Comparison of ENCODE assay signal across 29 mouse cellular contexts in genomic region chr16:65339225-65339624, GRCm38 (mm10).
"Had no signal": no experiment of that assay in that cellular context is flagged by ENCODE, and none has a peak within 500 bp of the region (broad histone marks: within the 10 kb centered on the region; RNA-seq: fewer than 3 reads in every experiment).

No protein-coding gene starts in this region.

- ATAC-seq: liver, embryonic 12.5 days; liver, postnatal 0 days; lung, postnatal 0 days; midbrain, embryonic 13.5 days; midbrain, embryonic 15.5 days; midbrain, embryonic 16.5 days had no signal

- H3K27me3 ChIP-seq: limb, embryonic 12.5 days; limb, embryonic 13.5 days; limb, embryonic 15.5 days; liver, embryonic 12.5 days; liver, embryonic 13.5 days; liver, embryonic 15.5 days; lung, embryonic 15.5 days; megakaryocyte, embryonic 14.5 days; midbrain, embryonic 12.5 days; midbrain, embryonic 13.5 days; midbrain, embryonic 15.5 days had no signal

- H3K4me1 ChIP-seq: limb, embryonic 10.5 days; limb, embryonic 12.5 days; limb, embryonic 13.5 days; limb, embryonic 15.5 days; liver, embryonic 12.5 days; liver, embryonic 13.5 days; liver, embryonic 15.5 days; lung, embryonic 15.5 days; megakaryocyte, embryonic 14.5 days; midbrain, embryonic 10.5 days; midbrain, embryonic 12.5 days; midbrain, embryonic 13.5 days; midbrain, embryonic 15.5 days had no signal

- H3K27ac ChIP-seq: limb, embryonic 10.5 days; limb, embryonic 12.5 days; limb, embryonic 13.5 days; limb, embryonic 15.5 days; liver, embryonic 12.5 days; liver, embryonic 13.5 days; liver, embryonic 14.5 days; liver, embryonic 15.5 days; lung, embryonic 15.5 days; macrophage; midbrain, embryonic 10.5 days; midbrain, embryonic 12.5 days; midbrain, embryonic 13.5 days; midbrain, embryonic 15.5 days had no signal

- H3K36me3 ChIP-seq: limb, embryonic 10.5 days; limb, embryonic 12.5 days; limb, embryonic 13.5 days; limb, embryonic 15.5 days; liver, embryonic 12.5 days; liver, embryonic 13.5 days; liver, embryonic 15.5 days; lung, embryonic 15.5 days; midbrain, embryonic 10.5 days; midbrain, embryonic 12.5 days; midbrain, embryonic 13.5 days; midbrain, embryonic 15.5 days had no signal

- DNase-seq: left cerebral cortex, postnatal 4 days; liver; liver, embryonic 13.5 days; liver, postnatal 0 days; lung, adult 18-20 months; lung, adult 2 months; lung, embryonic 14.5 days; lung, postnatal 10 days; lung, postnatal 14 days; lung, postnatal 36 days; lung, postnatal 4 days; midbrain, embryonic 14.5 days had no signal

- H3K4me3 ChIP-seq: limb, embryonic 10.5 days; limb, embryonic 12.5 days; limb, embryonic 13.5 days; limb, embryonic 15.5 days; liver, embryonic 12.5 days; liver, embryonic 13.5 days; liver, embryonic 15.5 days; lung, embryonic 15.5 days; megakaryocyte, embryonic 14.5 days; midbrain, embryonic 10.5 days; midbrain, embryonic 12.5 days; midbrain, embryonic 13.5 days; midbrain, embryonic 15.5 days; myocyte had no signal
